Mouse (Mus musculus) spleen, adult 2 months (tissue): ENCODE data around the gene Cab39.

Source experiments
- CTCF ChIP-seq: fragments of 200-500 bp; IDR thresholded peaks from 2 replicates; pipeline ENCODE4 v1.5.1; 2011; ENCODE audit warnings: mild to moderate bottlenecking, inconsistent platforms; ENCODE audit not compliant: insufficient read depth, insufficient read length, insufficient replicate concordance; ENCODE audit errors: extremely low read depth
- POLR2A ChIP-seq: fragments of 200-500 bp; IDR thresholded peaks from 2 replicates; pipeline ENCODE4 v1.6.1; 2011; ENCODE audit warnings: low read depth, low read length, inconsistent platforms

DNA sequence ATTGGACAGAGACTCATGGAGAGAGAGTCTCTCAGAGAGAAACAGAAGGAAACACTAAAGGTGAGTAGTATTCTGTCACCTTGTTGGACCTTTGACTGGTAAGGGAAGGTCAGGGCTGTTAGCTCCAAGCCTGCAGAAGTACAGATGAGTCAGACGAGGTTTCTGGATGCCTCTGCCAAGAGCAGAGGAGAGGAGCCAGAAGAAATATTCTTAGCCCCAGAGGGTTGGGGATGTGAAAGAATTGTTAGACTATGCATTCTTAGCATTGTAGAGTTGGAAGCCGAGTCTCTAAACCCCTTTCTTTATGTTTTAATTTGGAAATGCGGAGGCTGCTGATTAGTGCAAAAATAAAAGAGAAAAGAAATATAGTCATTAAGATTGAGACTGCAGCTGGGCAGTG lies 21.3 kb upstream of the Cab39 start:
- no peak for TF ChIP-seq CTCF
- TF ChIP-seq POLR2A = no peak
